Mouse (Mus musculus) hindbrain, embryonic 16.5 days (tissue): ENCODE measurements around the gene Ptch1. TPM values are rescaled to one million over a fixed set of nuclear protein-coding genes. Genes with fewer than 3 reads are reported as not detected.
A peak's percentile ranks its signal among the peaks of the same experiment; 100 is the strongest.

Experiments
- ATAC-seq: fragments of 200-750 bp; cut with Nextera tagmentation; 2 replicates; pipeline ENCODE4 v1.8.0; 2017; ENCODE audit warnings: moderate TSS enrichment, moderate library complexity
- H3K27ac ChIP-seq: fragments of 300-500 bp; sonication (generic); 2 replicates; pipeline ENCODE4 v1.5.1; 2014; ENCODE audit warnings: low read depth, mild to moderate bottlenecking, control low read depth, low read length, moderate library complexity
- H3K27me3 ChIP-seq: fragments of 300-500 bp; sonication (generic); replicated peaks from 2 replicates; pipeline ENCODE4 v1.6.1; 2014; ENCODE audit warnings: low read length; ENCODE audit not compliant: control insufficient read depth, insufficient read depth
- H3K36me3 ChIP-seq: fragments of 300-500 bp; sonication (generic); 2 replicates; pipeline ENCODE4 v1.6.1; 2014; ENCODE audit warnings: mild to moderate bottlenecking, low read length, moderate library complexity, mixed read lengths; ENCODE audit not compliant: control insufficient read depth, insufficient read depth
- H3K4me1 ChIP-seq: fragments of 300-500 bp; sonication (generic); 2 replicates; pipeline ENCODE4 v1.6.1; 2014; ENCODE audit warnings: low read depth, low read length; ENCODE audit not compliant: control insufficient read depth, insufficient read depth
- H3K4me2 ChIP-seq: fragments of 300-500 bp; sonication (generic); 2 replicates; pipeline ENCODE4 v1.6.1; 2014; ENCODE audit warnings: mild to moderate bottlenecking, low read length, control low read depth, moderate library complexity
- H3K4me3 ChIP-seq: fragments of 300-500 bp; sonication (generic); 2 replicates; pipeline ENCODE4 v1.5.1; 2014; ENCODE audit warnings: mild to moderate bottlenecking, low read length, control low read depth, moderate library complexity
- H3K9ac ChIP-seq: fragments of 300-500 bp; sonication (generic); 2 replicates; pipeline ENCODE4 v1.6.1; 2014; ENCODE audit warnings: low read depth, mild to moderate bottlenecking, control low read depth, low read length, moderate library complexity
- H3K9me3 ChIP-seq: fragments of 300-500 bp; sonication (generic); 2 replicates; pipeline ENCODE4 v1.6.1; 2014; ENCODE audit warnings: mild to moderate bottlenecking, low read length, moderate library complexity; ENCODE audit not compliant: control insufficient read depth
- WGBS: fragments of 180-500 bp; shearing (Covaris S2); extraction: QIAGEN DNeasy Blood & Tissue Kit; methylation state at CpG from one replicate; pipeline ENCODE4 v1.1.7; 2014; 5-methylcytosine and 5-hydroxymethylcytosine counted together
- polyA plus RNA-seq: library from polyadenylated mRNA; unstranded; fragments of >200 nt; fragmentation: Nextera tagmentation; extraction: Ambion mirVana; gene quantifications from 2 replicates; pipeline ENCODE4 v1.2.1, GENCODE M21; 2015

Gene Ptch1
- polyA plus RNA-seq, 1 experiment from 2014 or later: 15.3 TPM

DNA sequence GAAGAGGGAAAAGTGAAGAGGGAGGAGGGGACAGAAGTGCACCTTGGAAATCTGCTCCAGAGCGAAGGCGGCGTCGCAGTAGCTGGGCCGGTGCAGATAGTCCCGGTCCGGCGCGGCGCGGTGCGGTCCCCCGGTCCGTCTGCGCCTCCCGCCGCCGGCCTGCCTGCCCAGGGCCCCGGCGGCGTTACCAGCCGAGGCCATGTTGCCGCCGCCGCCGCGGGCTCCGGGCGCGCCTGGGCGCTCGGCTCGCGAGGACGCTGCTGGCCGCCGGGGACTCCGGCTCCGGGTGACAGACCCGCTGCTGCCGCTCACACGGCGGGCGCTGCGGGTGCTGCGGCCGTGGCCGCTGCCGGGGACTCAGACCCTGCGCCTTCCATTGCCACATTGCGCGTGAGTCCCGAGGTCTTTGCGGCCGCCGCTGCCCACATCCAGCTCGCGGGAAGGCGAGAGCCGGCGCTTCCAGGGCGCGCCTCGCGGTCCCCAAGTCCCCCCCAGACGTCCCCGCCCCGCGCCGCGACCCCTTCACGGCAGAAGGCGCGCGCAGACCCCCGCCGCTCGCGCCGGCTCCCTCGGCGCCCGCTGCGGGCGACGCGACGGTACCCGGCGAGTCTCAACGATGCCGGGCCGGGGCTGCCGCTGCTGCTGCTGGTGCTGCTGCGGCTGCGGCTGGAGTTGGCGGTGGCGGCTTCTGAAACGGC is 7.9 kb downstream of the Ptch1 start:
- no peaks in the 10 kb centered on the region for H3K9me3 ChIP-seq
- H3K9ac ChIP-seq: peak overlapping the region; percentile 95
- no peak for ATAC-seq
- WGBS: under 1% methylated on average over 50 of the region's 99 CpGs
- peak overlapping the region; percentile 98 for H3K27ac ChIP-seq
- peak overlapping the region; percentile 98 for H3K4me2 ChIP-seq
- H3K36me3 ChIP-seq: no peaks in the 10 kb centered on the region
- H3K27me3 ChIP-seq: peaks cover 5% of the 10 kb centered on the region
- H3K4me1 ChIP-seq: peaks cover 24% of the 10 kb centered on the region
- H3K4me3 ChIP-seq: peak overlapping the region; percentile 93

GRCm38 (mm10) chr13:63564626-63565319 is 8.6 kb downstream of the Ptch1 start:
- peaks cover under 1% of the 10 kb centered on the region; the same call in 1 of the 2 replicates for H3K27me3 ChIP-seq
- no peak for ATAC-seq
- H3K4me3 ChIP-seq: peak overlapping the region; percentile 93
- peak overlapping the region; percentile 98 for H3K27ac ChIP-seq
- H3K36me3 ChIP-seq: no peaks in the 10 kb centered on the region
- WGBS: under 1% methylated on average over 31 of the region's 36 CpGs
- peak overlapping the region; percentile 98 for H3K4me2 ChIP-seq
- no peaks in the 10 kb centered on the region for H3K9me3 ChIP-seq
- peak overlapping the region; percentile 95 for H3K9ac ChIP-seq
- H3K4me1 ChIP-seq: peaks cover 26% of the 10 kb centered on the region

- Histone ChIP-seq H3K36me3 (no peaks in the 10 kb centered on the region), H3K4me2 (peak overlapping the region; percentile 98), H3K9me3 (no peaks in the 10 kb centered on the region), H3K27ac (peak overlapping the region; percentile 98), H3K27me3 (no peaks in the 10 kb centered on the region), H3K9ac (peak overlapping the region; percentile 95), H3K4me3 (peak overlapping the region; percentile 93), H3K4me1 (peaks cover 28% of the 10 kb centered on the region)
- under 1% methylated on average over 48 of the region's 51 CpGs for WGBS
- no peak for ATAC-seq
These were observed 9.4 kb downstream of the Ptch1 start for GRCm38 (mm10) chr13:63563781-63564625.

DNA sequence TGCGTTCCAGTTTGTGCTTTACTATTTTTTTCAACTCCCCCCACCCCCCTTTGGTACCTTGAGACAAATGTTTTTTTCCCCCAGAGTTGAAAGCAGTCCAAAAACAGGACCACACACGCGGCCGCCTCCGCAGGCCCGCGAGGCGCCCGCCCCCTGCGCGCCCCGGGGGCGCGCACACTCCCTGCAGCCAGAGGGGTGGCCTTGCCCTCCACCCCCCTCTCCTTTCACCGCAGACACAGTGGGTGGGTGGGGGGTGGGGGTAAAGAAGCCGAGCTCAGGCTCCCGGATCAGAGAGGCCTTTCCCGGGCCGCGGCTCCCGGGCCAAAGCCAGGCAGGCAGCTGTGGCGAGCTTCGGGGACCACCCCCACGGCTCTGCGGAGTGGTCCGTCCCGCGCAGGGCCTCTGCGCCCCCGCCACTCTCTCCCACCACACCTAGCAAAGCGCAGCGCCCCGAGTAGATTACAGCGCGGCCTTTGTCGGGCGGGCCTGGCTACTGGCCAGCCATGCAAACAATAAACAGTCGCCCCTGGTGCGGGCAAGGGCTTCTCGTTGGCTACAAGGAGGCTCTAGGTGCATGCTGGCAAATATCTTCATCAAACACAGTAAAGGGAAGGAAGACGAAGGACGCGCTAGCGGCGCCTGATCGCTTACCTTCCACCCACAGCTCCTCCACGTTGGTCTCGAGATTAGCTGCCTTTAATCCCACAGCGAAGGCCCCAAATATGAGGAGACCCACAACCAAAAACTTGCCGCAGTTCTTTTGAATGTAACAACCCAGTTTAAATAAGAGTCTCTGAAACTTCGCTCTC is 10.2 kb downstream of the Ptch1 start:
- under 1% methylated on average over 50 of the region's 51 CpGs for WGBS
- Histone ChIP-seq H3K27ac (peak overlapping the region; percentile 98), H3K36me3 (no peaks in the 10 kb centered on the region), H3K4me1 (peaks cover 32% of the 10 kb centered on the region), H3K27me3 (no peaks in the 10 kb centered on the region), H3K9me3 (no peaks in the 10 kb centered on the region), H3K4me3 (peak overlapping the region; percentile 93), H3K4me2 (peak overlapping the region; percentile 98), H3K9ac (peak overlapping the region; percentile 95)
- ATAC-seq: peak; percentile 58

DNA sequence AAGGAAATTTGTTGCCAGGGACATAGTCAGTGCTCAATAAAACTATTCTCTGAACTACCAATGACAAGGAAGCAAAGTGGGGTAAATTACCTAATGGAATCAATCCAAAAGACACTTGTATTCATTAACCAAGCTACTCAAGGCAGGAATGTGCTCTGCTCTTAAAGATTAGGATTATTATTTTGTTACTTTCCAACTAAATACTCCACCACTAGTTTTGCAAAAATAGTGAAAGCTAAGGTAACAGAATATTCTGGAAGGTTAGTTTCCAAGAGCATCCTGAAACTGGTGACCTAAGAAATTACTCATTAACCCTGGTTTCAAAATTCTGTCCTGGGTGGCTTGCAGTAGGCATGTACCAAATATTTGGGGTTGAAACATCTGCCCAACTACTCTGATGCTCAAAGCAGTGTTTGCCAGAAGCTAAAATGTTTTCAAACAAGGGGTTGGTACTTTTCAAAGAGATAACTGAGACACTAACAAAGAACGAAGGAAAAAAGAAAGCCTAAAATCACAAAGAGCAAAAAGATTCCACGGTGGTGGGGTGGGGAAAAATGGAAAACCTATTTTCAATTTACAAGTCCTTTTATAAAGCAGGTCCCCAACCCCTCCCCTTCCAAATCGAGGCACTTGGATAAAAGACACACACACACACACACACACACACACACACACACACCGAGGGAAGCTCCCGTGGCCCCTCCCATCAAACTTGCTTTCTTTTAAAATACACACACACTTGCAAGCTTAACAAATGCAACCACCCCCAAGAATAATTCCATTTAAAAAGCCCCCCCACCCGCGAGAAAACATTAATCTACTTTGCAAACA is 11.0 kb downstream of the Ptch1 start:
- H3K4me1 ChIP-seq: peaks cover 40% of the 10 kb centered on the region
- peak overlapping the region; percentile 95 for H3K9ac ChIP-seq
- H3K4me2 ChIP-seq: peak overlapping the region; percentile 98
- no peaks in the 10 kb centered on the region for H3K36me3 ChIP-seq
- no peaks in the 10 kb centered on the region for H3K9me3 ChIP-seq
- peak overlapping the region; percentile 93 for H3K4me3 ChIP-seq
- peak overlapping the region; percentile 98 for H3K27ac ChIP-seq
- ATAC-seq: no peak
- H3K27me3 ChIP-seq: no peaks in the 10 kb centered on the region
- 1% methylated on average over 7 of the region's 7 CpGs for WGBS

DNA sequence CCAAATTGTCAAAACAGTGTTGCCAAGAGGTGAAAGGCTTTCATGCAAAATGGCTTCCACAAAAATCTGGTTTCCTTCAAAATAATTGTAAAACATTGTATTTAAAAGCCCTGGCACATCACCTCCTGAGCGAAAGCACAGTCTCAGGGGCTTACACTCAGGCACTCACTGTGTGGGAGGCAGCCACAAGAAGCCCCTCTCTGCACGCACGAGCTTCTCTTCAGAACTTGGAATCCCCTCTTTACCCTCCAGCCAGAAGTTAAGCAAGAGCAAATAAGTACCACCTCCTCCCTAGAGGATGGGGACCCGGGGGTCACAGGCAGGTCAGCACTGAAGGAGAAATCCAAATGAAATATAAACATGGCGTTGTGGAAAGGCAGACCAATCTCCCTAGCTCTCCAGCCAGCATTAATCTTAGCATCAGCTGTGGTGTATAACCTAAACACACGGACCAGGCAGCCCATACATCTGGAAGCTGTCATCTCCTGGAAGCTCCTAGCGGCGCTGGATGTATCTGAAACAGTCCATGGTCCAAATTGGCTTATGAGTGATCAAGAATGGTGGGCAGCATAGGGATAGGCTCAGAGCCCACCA is 15.0 kb downstream of the Ptch1 start:
- Histone ChIP-seq H3K9me3 (no peaks in the 10 kb centered on the region), H3K4me2 (peak overlapping the region; percentile 41), H3K27ac (no peak overlapping the region), H3K27me3 (no peaks in the 10 kb centered on the region), H3K36me3 (no peaks in the 10 kb centered on the region), H3K9ac (peak overlapping the region; percentile 22), H3K4me3 (peak overlapping the region; percentile 6; the same call in 1 of the 2 replicates), H3K4me1 (peaks cover 70% of the 10 kb centered on the region)
- WGBS: 34% methylated on average over 8 of the region's 8 CpGs
- no peak for ATAC-seq

- 22% methylated on average over 1 of the region's 1 CpGs for WGBS
- Histone ChIP-seq H3K9me3 (no peaks in the 10 kb centered on the region), H3K4me2 (peak overlapping the region; percentile 25), H3K27ac (no peak overlapping the region), H3K9ac (no peak overlapping the region), H3K4me3 (no peak overlapping the region), H3K4me1 (peaks cover 81% of the 10 kb centered on the region), H3K36me3 (no peaks in the 10 kb centered on the region), H3K27me3 (no peaks in the 10 kb centered on the region)
- no peak for ATAC-seq
These were observed 17.0 kb downstream of the Ptch1 start for GRCm38 (mm10) chr13:63556431-63556830.
